Mouse (Mus musculus) stomach, embryonic 15.5 days (tissue): ENCODE data around the gene Vmn1r1. TPM values are rescaled to one million over a fixed set of nuclear protein-coding genes. Genes with fewer than 3 reads are reported as not detected.

Experiments
- ATAC-seq: fragments of 200-750 bp; cut with Nextera tagmentation; 2 replicates; pipeline ENCODE4 v1.8.0; 2017; ENCODE audit warnings: low read depth, moderate number of reproducible peaks, moderate TSS enrichment; ENCODE audit not compliant: insufficient read depth, low FRiP score
- H3K27ac ChIP-seq: fragments of 300-500 bp; sonication (generic); 2 replicates; pipeline ENCODE4 v1.5.1; 2015; ENCODE audit warnings: mild to moderate bottlenecking, inconsistent platforms
- H3K27me3 ChIP-seq: fragments of 300-500 bp; sonication (generic); replicated peaks from 2 replicates; pipeline ENCODE4 v1.6.1; 2015; ENCODE audit warnings: inconsistent platforms
- H3K36me3 ChIP-seq: fragments of 300-500 bp; sonication (generic); 2 replicates; pipeline ENCODE4 v1.6.1; 2015; ENCODE audit warnings: inconsistent platforms
- H3K4me1 ChIP-seq: fragments of 300-500 bp; sonication (generic); 2 replicates; pipeline ENCODE4 v1.6.1; 2015; ENCODE audit warnings: inconsistent platforms
- H3K4me2 ChIP-seq: fragments of 300-500 bp; sonication (generic); 2 replicates; pipeline ENCODE4 v1.6.1; 2015; ENCODE audit warnings: mild to moderate bottlenecking, inconsistent platforms
- H3K4me3 ChIP-seq: fragments of 300-500 bp; sonication (generic); replicated peaks from 2 replicates; pipeline ENCODE4 v1.5.1; 2015; ENCODE audit warnings: inconsistent platforms
- H3K9ac ChIP-seq: fragments of 300-500 bp; sonication (generic); 2 replicates; pipeline ENCODE4 v1.6.1; 2015; ENCODE audit warnings: inconsistent platforms
- H3K9me3 ChIP-seq: fragments of 300-500 bp; sonication (generic); 2 replicates; pipeline ENCODE4 v1.6.1; 2016; ENCODE audit warnings: inconsistent platforms
- WGBS: fragments of 180-500 bp; shearing (Covaris S2); methylation state at CpG from one replicate; pipeline ENCODE4 v1.1.7; 2015; 5-methylcytosine and 5-hydroxymethylcytosine counted together
- polyA plus RNA-seq: library from polyadenylated mRNA; unstranded; fragments of >200 nt; fragmentation: Nextera tagmentation; extraction: Ambion mirVana; gene quantifications from 2 replicates; pipeline ENCODE4 v1.2.1, GENCODE M21; 2015

The Vmn1r1 gene
- polyA plus RNA-seq, 1 experiment from 2014 or later = not detected

- ATAC-seq = no peak
- H3K4me2 ChIP-seq = no peak overlapping the region
- 38% methylated on average over 2 of the region's 2 CpGs for WGBS
- H3K27me3 ChIP-seq = no peaks in the 10 kb centered on the region
- H3K27ac ChIP-seq = no peak overlapping the region
- no peak overlapping the region for H3K4me3 ChIP-seq
- H3K9ac ChIP-seq = no peak overlapping the region
- H3K9me3 ChIP-seq = no peaks in the 10 kb centered on the region
- peaks cover 23% of the 10 kb centered on the region; the same call in 1 of the 2 replicates for H3K36me3 ChIP-seq
- H3K4me1 ChIP-seq = peaks cover 4% of the 10 kb centered on the region
These were observed 33.5 kb downstream of the Vmn1r1 start for GRCm38 (mm10) chr1:182130830-182131229.

DNA sequence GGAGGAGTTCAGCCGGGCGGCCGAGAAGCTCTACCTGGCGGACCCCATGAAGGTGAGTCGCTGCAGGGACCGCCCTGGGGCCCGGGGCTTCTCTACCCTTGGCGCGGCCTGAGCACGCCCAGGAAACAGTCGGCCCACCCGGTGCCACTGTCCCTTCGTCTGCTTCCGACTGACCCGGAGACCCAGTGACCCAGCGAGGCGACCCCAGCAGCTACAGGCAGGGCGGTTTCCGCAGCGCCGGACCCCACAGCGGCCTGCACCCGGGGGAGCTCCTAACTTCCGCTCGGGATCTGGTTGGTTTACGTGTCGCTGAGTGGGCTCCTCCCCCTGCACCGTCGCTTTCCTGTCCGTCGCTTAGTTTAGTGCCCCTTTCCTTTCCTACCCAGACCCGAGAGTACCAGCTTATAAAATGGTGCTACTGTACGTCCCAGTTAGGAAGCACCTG, 39.3 kb downstream of the Vmn1r1 start:
- Histone ChIP-seq H3K9me3 (no peaks in the 10 kb centered on the region), H3K4me1 (peaks cover 8% of the 10 kb centered on the region), H3K27me3 (no peaks in the 10 kb centered on the region), H3K27ac (peak overlapping the region; percentile 87), H3K4me2 (peak overlapping the region; percentile 63), H3K36me3 (peaks cover 14% of the 10 kb centered on the region; the same call in 1 of the 2 replicates), H3K9ac (peak overlapping the region; percentile 77), H3K4me3 (peak overlapping the region; percentile 95)
- ATAC-seq = peak; percentile 92
- WGBS = under 1% methylated on average over 33 of the region's 33 CpGs

DNA sequence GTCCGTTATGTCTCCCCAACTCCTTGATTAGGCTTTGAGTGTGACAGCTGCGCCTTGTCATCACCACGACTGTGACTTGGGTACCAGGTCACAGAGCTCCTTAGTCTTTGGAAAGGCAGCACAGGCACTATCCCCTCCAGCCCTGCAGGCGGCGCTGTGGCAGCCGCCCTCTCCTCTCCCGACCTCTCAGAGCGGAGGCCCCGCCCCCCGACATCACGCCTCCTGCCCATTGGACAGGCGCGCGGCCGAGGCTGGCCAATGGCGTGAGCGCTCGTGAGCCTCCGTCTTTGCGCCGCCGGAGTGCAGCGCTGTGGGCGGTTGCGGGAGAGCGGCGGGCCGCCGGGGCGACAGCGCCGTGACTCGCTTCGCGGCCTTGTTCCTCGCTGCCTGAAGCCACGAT, 39.8 kb downstream of the Vmn1r1 start, which contains the start of gene Srp9:
TSS of gene Srp9 (plus strand) at position 232 of the 400 bp plus-strand sequence.
- WGBS = under 1% methylated on average over 37 of the region's 37 CpGs
- H3K27me3 ChIP-seq = no peaks in the 10 kb centered on the region
- H3K4me2 ChIP-seq = peak within 1 kb of the TSS; percentile 63
- H3K9ac ChIP-seq = peak within 1 kb of the TSS; percentile 77
- H3K36me3 ChIP-seq = peaks cover 11% of the 10 kb centered on the region; the same call in 1 of the 2 replicates
- H3K4me1 ChIP-seq = peaks cover 8% of the 10 kb centered on the region
- H3K9me3 ChIP-seq = no peaks in the 10 kb centered on the region
- peak within 1 kb of the TSS; percentile 87 for H3K27ac ChIP-seq
- ATAC-seq = peak; percentile 99
- H3K4me3 ChIP-seq = peak within 1 kb of the TSS; percentile 95

GRCm38 (mm10) chr1:182122413-182122812, 41.9 kb downstream of the Vmn1r1 start:
- Histone ChIP-seq H3K36me3 (0 out of 2 replicates have a peak, but pooled peaks cover under 1% of the 10 kb centered on the region), H3K4me1 (peaks cover 8% of the 10 kb centered on the region), H3K27ac (no peak overlapping the region), H3K9me3 (no peaks in the 10 kb centered on the region), H3K4me2 (no peak overlapping the region), H3K9ac (no peak overlapping the region), H3K4me3 (no peak overlapping the region), H3K27me3 (no peaks in the 10 kb centered on the region)
- WGBS = 76% methylated on average over 4 of the region's 4 CpGs
- ATAC-seq = no peak

- peak; percentile 65 for ATAC-seq
- H3K4me2 ChIP-seq = peak overlapping the region; percentile 26; the same call in 1 of the 2 replicates
- no peaks in the 10 kb centered on the region for H3K9me3 ChIP-seq
- H3K27ac ChIP-seq = no peak overlapping the region
- H3K36me3 ChIP-seq = no peaks in the 10 kb centered on the region
- H3K9ac ChIP-seq = no peak overlapping the region
- peaks cover 14% of the 10 kb centered on the region for H3K4me1 ChIP-seq
- H3K27me3 ChIP-seq = no peaks in the 10 kb centered on the region
- WGBS = 32% methylated on average over 7 of the region's 7 CpGs
- H3K4me3 ChIP-seq = no peak overlapping the region
These were observed 48.5 kb downstream of the Vmn1r1 start for GRCm38 (mm10) chr1:182115651-182116408.

- no peak overlapping the region for H3K27ac ChIP-seq
- peaks cover 19% of the 10 kb centered on the region for H3K4me1 ChIP-seq
- H3K9ac ChIP-seq = no peak overlapping the region
- no peak overlapping the region for H3K4me3 ChIP-seq
- no peaks in the 10 kb centered on the region for H3K36me3 ChIP-seq
- peak overlapping the region; percentile 26; the same call in 1 of the 2 replicates for H3K4me2 ChIP-seq
- ATAC-seq = no peak
- no peaks in the 10 kb centered on the region for H3K9me3 ChIP-seq
- 19% methylated on average over 5 of the region's 5 CpGs for WGBS
- no peaks in the 10 kb centered on the region for H3K27me3 ChIP-seq
These were observed 49.1 kb downstream of the Vmn1r1 start for GRCm38 (mm10) chr1:182115197-182115596.

- Histone ChIP-seq H3K4me1 (peaks cover 19% of the 10 kb centered on the region), H3K9me3 (no peaks in the 10 kb centered on the region), H3K36me3 (no peaks in the 10 kb centered on the region), H3K27ac (no peak overlapping the region), H3K4me3 (no peak overlapping the region), H3K9ac (no peak overlapping the region), H3K27me3 (no peaks in the 10 kb centered on the region), H3K4me2 (no peak overlapping the region)
- ATAC-seq = no peak
- WGBS = 41% methylated on average over 19 of the region's 19 CpGs
These were observed 50.4 kb downstream of the Vmn1r1 start for GRCm38 (mm10) chr1:182113587-182114500.

- Histone ChIP-seq H3K9me3 (no peaks in the 10 kb centered on the region), H3K36me3 (no peaks in the 10 kb centered on the region), H3K9ac (no peak overlapping the region), H3K4me1 (peaks cover 19% of the 10 kb centered on the region), H3K27ac (no peak overlapping the region), H3K27me3 (no peaks in the 10 kb centered on the region), H3K4me3 (no peak overlapping the region), H3K4me2 (no peak overlapping the region)
- WGBS = 88% methylated on average over 11 of the region's 11 CpGs
- no peak for ATAC-seq
These were observed 51.2 kb downstream of the Vmn1r1 start for GRCm38 (mm10) chr1:182113131-182113530.

DNA sequence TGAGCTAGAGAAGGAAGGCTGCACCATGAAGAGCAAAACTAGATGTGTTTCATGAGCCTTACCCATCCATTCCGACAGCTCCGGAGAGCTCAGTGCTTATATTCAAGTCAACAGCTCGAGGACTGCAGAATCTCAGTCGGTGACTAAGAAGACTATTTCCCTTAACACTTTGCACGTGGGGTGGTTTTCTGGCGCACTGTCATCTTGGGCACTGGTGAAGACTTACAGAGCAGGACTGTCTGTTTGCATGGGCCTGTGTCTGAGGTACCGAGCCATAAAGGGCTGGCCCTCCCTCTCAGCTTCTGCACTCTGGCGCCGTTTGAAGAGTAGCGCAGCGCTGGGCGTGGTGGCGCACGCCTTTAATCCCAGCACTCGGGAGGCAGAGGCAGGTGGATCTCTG, 51.9 kb downstream of the Vmn1r1 start:
- ATAC-seq = no peak
- no peaks in the 10 kb centered on the region for H3K36me3 ChIP-seq
- no peak overlapping the region for H3K4me3 ChIP-seq
- H3K27ac ChIP-seq = 0 out of 2 replicates have a peak overlapping the region, but pooled peaks have one; percentile 12
- no peak overlapping the region for H3K9ac ChIP-seq
- H3K4me2 ChIP-seq = no peak overlapping the region
- H3K27me3 ChIP-seq = no peaks in the 10 kb centered on the region
- 82% methylated on average over 15 of the region's 15 CpGs for WGBS
- H3K4me1 ChIP-seq = peaks cover 19% of the 10 kb centered on the region
- no peaks in the 10 kb centered on the region for H3K9me3 ChIP-seq

DNA sequence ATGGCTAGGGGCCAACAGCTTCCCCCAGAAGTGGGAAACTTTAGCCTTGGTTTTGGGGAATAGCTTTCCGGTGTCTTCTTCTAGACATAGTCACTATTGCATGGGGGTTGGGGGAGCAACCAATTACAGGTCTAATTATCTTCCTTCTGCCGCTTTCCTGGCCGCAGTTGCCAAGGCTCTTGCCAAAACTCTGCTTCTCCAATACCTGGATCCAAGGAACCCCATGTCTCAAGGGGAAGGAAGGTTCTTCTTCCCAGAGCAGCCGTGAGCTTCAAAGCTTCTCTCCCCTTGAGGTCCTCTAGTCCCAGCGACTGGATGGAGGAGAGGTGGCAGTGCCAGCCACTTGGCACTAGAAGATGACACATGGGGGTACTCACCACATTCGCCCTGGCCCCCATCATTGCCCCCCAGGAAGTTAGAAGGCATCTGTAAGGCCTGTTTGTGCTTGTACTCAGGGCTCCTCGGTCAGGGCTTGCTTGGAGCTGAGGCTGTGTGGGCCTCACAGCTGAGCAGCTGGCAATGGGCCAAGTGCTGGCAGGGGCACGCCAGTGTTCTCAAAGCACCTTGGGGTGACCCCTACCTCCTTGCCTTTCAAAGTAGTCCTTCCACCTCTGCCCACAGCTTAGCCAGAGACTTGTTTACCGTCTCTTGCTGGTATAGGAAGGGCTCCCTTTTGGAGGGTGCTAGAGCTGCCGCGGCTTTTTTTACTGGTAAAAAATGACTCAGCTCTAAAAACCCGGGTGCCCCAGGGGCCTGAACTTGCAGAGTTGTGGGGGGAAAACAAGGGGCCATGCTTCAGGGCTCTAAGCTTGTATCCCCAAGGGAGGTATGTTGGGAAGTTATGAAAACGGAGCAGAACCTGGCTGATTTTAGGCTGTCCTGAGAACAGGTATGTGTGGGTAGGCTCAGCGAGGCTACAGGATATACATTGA, 52.6 kb downstream of the Vmn1r1 start:
- Histone ChIP-seq H3K4me3 (no peak overlapping the region), H3K9me3 (no peaks in the 10 kb centered on the region), H3K27me3 (no peaks in the 10 kb centered on the region), H3K36me3 (no peaks in the 10 kb centered on the region), H3K27ac (peak overlapping the region; percentile 12; the same call in 1 of the 2 replicates), H3K4me1 (peaks cover 19% of the 10 kb centered on the region), H3K4me2 (no peak overlapping the region), H3K9ac (no peak overlapping the region)
- 67% methylated on average over 14 of the region's 14 CpGs for WGBS
- peak; percentile 50 for ATAC-seq
